Mouse (Mus musculus): ENCODE measurements at regions not wholly inside any gene's neighbourhood (a gene's known extent, or its start where the extent isn't known, plus 50 kb on each side); places are given as distances from the start of the nearest gene placed in this dataset.
A peak's percentile ranks its signal among the peaks of the same experiment; 100 is the strongest.

- no peak for DNase-seq (ENCODE audit: extremely low spot score in 1 of 2, low spot score in 1 of 2)
Observed at GRCm38 (mm10) chr16:84581166-84581565, 66.2 kb downstream of the A730009L09Rik start.

DNA sequence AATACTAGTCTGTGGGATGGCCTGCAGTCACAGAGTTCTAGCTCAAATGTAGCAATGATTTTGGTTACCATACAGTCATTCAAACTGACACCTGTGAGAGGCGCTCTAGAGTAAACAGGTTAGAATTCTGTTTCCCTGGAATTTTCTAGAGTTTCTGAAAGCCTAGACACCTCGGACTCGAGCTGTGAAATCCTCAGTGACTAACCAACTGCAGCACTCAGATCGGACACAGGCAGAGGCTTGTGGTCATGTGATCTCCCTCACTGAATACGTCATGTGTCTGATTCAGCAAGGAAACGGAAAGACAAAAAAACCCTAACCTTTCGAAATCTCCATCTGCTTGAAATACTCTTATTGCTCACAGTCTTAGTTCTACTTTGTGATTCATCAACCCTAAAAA is 68.4 kb downstream of the A730009L09Rik start:
- DNase-seq (ENCODE audit: extremely low spot score in 1 of 2, low spot score in 1 of 2): no peak

DNA sequence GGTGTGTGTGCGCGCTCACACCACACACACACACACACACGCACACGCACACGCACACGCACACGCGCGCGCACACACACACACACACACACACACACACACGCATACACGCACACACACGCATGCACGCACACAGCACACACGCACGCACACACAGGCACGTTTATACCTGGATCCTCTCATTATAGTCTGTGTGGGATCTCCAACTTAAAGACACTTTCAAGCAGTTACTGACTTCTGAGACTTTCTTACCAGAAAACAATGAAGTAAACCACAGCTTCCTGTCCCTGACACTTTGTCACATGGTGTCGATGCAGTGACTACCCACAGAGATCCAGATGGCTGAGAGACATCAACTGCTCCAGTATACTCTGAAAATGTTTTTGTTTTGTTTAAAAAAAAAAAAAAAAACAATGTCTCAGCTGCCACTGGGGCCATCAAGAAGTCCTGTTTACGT is 68.9 kb downstream of the A730009L09Rik start:
- no peak for DNase-seq (ENCODE audit: extremely low spot score in 1 of 2, low spot score in 1 of 2)

DNA sequence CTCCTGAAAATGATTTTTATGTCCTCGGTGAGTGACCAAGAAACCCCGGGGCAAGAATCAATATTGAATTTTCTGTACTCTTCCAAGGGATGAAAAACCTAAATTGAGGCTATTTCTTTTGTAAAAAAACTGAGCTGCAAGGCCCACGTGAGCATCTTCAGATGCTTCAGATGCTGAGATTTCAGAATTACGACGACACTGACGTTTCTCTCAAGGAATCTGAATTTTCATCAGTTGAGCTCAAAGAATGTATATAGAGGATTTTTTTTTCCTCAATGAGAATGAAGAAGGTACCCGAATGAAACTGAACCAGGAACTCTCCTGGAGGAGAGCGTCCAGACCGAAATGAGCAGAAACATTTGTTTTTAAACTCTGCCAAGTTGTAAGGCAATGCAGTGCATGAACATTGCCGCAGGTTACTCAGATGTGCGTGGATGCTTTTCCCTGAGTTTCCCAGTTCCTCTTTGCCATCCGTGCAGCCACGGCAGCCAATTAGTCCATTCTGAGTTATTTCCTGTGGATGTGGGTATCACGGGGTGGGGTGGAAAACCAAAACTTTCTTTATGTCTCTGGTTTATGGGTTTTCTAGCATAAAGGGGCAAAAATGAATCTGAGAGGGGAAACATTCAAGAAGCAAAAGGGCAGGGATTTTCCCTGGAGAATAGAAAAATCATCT is 69.9 kb downstream of the A730009L09Rik start:
- DNase-seq (ENCODE audit: extremely low spot score in 1 of 2, low spot score in 1 of 2): no peak

DNA sequence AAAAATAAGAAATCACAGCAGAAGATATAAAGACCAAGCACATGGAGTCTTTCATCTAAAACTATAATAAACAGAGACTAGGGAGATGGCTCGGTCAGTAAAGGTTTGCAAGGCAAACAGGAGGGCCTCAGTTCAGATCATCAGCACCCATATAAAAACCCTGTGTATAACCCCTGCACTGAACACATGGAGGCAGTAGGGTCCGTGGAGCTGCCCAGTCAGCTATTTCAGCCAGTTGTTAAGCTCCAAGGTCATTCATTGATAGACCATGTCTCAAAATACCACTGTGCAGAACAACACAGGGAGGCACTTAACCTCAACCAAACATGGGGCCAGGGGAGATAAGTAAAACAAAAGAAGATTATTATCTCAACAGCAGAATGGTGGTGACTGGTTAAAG is 78.1 kb downstream of the A730009L09Rik start:
- DNase-seq (ENCODE audit: extremely low spot score in 1 of 2, low spot score in 1 of 2): no peak

- no peak for DNase-seq (ENCODE audit: extremely low spot score in 1 of 2, low spot score in 1 of 2)
Observed at GRCm38 (mm10) chr16:84602969-84603368, 88.0 kb downstream of the A730009L09Rik start.

DNA sequence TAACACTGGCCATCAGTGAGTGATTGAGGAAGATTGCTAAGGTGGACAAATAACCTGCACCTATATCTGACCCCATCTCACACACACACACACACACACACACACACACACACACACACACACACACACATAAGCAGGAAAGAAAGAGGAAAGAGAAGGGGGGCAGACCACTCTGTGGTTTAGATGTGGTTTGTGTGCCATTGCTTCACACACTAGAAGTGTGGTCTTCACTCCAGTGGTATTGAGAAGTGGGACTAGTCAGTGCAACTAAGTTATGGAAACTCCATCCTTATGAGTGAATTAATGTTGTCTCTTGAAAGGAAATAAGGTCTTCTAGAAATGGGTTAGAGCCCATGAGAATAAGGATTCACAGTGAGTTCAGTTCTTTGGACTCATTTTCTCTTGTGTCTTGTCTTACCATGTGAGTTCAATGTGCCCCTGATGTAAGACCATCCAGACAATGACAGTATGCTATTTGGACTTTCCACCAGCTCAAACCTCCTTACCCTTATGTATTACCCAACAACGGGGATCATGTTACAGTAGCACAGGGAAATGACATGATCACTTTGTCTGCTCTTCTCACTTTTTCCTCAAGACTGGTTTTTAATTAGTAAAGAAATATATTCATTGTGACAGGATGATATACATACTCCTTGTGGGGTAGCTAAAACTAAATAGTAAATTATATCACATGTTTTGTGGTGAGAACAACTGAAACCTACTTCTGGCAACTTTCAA is 88.7 kb downstream of the A730009L09Rik start:
- no peak for DNase-seq (ENCODE audit: extremely low spot score in 1 of 2, low spot score in 1 of 2)

DNA sequence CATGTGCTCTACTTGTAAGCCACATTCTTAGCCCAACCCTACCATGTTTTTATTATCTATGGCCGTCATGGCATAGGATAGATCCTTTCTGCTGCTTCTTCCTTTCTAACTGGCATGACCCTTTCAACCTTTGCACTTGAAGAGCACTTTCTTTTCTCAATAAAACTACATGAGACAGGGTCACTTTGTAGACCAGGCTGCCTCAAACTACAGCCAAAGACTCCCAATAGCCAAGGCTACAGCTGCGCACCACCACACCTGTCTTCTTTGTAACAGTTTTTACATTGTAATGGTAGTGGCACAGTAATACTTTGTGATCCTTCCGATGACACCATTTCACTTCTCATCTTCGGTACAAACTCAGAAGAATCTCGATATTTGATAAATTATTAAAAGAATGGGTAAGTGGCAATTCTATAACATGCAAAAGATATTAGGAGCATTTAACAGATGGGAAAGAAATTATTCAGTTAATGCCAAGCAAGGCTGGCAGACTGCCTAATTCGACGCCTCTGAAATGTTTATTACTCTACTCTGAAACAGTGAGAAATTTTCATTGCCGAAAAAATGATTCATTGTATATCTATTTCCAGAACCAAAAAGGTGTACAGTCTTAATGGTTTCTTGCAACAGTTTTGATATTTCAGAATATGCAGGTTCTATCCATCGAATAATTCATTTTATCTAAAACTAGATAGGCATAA is 89.5 kb downstream of the A730009L09Rik start:
- DNase-seq (ENCODE audit: extremely low spot score in 1 of 2, low spot score in 1 of 2): peak in 1 of 2 experiments; percentile 48

DNA sequence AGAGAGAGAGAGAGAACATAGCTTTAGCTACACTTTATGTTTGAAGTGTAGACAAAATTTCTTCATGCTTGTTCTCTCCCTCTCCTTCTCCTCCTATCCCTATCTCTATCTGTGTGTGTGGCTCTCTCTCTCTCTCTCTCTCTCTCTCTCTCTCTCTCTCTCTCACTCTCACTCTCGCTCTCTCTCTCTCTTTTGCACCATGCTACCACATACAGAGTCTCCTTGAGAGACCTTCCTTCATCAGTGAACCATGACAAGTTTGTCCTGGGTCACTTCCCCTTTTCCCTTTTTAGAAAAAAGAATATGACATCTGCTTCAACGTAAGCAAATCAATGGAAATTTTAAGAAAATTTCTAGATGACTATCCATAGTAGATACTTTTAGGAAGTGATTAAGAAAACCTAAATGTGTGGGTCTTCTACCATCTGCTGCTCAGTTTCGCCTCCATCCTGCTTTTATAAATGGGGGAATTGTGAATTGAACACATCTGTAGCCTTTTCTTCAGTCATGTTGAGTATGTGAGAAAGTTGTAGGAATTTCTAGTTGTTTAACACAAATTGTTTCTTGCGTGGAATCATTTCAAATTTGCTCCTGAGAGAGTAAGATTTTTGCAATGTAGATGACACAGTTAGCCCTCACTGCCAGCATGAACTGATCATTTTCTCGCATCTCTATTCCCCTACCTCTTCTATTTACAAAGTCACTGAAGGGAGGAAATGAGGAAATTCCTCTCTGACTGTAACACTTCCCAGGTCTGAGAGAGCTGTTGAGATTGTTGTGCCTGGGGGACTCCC is 91.3 kb downstream of the A730009L09Rik start:
- no peak for DNase-seq (ENCODE audit: extremely low spot score in 1 of 2, low spot score in 1 of 2)

GRCm38 (mm10) chr16:84606804-84607095 is 91.8 kb downstream of the A730009L09Rik start:
- DNase-seq (ENCODE audit: extremely low spot score in 1 of 2, low spot score in 1 of 2): no peak

DNA sequence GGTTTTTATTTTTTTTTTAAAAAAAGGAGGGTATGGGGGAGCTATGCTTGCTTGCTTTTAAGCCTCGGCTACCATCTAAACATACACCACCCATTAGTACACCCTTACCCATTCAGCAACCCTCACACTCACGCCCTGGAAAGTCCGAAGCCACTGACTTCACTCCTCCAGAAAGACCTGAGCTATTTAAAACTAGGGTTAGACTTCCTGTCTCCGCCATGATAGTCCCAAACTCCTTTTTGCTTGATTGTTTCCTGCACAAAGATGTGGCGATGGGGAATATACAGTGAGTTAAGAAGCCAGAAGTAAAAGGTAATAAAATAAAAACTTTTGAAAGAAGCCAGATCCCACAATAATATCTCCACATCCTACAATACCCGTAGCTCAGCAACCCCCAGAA is 92.6 kb downstream of the A730009L09Rik start:
- no peak for DNase-seq (ENCODE audit: extremely low spot score in 1 of 2, low spot score in 1 of 2)

DNA sequence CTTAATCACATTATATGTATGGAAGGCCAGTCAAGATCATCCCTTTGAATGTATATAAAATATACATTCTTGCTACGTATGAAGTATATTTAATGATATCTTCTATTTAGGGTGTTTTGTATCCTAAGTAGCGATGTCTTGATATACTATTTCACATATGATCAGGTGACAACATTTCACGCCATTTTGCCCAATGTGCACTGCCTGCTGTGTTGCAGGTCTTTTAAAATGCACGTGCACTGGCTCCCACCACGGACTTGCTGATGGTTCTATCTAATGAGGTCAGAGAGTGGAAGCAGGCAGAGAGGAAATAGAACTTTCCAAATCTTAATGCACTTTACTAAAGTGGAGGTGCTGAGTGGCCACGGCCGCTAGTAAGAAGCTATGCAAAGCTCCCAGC is 100.8 kb downstream of the A730009L09Rik start:
- no peak for DNase-seq (ENCODE audit: extremely low spot score in 1 of 2, low spot score in 1 of 2)

- no peak for DNase-seq (ENCODE audit: extremely low spot score in 1 of 2, low spot score in 1 of 2)
Observed at GRCm38 (mm10) chr16:84616132-84616531, 101.2 kb downstream of the A730009L09Rik start.

DNA sequence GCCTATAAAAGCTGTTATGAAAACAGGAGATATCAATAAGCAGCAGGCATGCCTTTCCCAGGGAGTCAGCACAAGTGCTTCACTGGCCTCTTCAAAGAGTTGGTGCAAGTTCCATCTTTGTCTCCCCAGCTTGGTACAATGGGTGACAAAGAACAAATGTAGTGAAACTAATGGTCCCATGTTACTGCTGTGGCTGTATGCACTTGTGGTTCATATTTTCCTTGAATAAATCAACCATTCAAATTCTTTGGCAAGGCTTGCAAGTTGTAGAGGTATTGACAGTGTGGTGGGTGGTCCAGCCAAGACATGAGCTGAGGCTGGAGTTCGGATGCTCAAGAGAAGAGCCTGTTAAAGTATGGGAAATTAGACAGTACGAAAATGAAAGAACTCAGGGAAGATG is 103.5 kb downstream of the A730009L09Rik start:
- no peak for DNase-seq (ENCODE audit: extremely low spot score in 1 of 2, low spot score in 1 of 2)

DNA sequence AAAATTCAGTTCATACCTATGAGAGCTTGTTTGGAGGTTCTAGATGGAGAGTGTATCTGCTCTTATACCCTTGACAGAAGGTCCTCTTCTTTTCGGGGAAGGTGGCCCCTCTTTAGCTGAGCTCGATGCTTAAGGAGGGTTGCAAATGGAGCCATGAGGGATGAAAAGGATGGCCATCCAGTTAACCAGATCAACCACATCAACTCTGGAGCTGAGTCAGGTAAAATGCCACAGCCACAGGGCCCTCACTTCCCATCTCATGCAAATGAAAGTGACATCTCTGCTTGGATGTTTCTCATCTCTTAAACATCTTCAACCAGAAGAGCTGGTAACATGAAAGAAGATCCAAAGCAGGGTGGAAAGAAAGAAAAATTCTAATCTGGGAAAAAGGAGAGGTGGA is 105.0 kb downstream of the A730009L09Rik start:
- DNase-seq (ENCODE audit: extremely low spot score in 1 of 2, low spot score in 1 of 2): no peak

GRCm38 (mm10) chr16:84620861-84621260 is 105.9 kb downstream of the A730009L09Rik start:
- no peak for DNase-seq (ENCODE audit: extremely low spot score in 1 of 2, low spot score in 1 of 2)

DNA sequence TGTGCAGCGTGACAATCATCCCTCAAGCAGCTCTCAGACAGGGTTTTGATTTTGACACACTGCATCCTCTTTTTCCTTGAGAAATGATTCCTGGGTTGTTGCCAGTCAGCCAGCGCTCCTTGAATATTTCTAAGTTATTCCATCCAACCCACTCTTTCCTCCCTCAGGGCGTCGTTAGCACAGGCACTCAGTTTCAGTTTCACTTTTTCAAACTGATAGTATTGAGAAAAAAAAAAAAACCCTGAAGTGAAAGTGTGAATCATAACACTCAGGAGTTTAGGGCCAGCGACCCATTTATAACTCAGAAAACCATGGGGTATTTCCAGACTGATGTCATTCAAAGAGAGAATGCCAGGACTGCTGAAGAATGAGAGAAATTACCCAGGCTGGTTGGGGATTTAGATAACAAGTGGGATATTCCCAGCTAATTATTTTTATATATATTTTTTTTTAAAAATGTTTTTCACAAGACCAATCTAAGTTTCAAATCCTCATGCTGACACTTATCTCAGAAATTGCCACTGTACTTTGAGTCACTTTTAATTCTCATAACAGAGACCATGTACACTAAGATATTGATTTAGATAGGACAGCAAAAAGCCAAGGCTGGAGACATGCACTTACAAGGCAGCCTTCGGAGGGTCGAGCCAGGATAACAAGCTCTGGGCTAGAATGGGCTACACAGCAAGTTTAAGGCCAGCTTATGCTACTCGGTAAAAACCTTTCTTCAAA is 106.5 kb downstream of the A730009L09Rik start:
- peak in 1 of 2 experiments; percentile 9 for DNase-seq (ENCODE audit: extremely low spot score in 1 of 2, low spot score in 1 of 2)

DNA sequence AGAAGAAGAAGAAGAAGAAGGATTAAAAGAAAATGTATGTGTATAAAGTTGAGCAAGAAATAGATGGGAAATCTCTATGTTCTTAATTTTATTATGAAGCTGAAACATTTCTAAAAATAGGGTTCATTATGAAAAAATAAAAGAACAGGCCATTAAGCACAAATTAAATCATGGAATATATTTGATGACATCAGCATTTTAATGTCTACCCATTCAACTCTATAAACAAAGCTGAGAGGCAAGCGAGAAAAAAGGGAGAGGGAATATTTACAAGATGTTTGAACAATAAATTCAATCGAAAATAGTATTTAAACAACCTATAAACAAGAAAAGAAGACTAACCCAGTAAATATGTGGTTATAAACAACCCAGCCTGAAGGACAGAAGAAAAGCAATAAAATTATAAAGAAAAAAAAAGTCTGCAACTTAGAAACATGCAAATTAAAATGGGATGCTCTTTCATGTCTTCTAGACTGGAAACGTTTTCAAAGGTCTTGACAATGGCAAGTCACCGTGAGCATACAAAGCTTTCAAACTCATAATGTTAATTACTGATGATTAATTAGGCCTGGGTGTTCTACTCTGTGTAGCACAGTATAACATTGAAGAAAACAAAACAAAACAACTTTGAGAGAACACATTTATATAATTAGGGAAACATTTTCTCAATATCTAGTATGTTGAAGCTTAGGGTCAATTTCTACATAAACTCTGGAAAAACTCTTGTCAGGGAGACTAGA is 108.6 kb downstream of the A730009L09Rik start:
- no peak for DNase-seq (ENCODE audit: extremely low spot score in 1 of 2, low spot score in 1 of 2)

DNA sequence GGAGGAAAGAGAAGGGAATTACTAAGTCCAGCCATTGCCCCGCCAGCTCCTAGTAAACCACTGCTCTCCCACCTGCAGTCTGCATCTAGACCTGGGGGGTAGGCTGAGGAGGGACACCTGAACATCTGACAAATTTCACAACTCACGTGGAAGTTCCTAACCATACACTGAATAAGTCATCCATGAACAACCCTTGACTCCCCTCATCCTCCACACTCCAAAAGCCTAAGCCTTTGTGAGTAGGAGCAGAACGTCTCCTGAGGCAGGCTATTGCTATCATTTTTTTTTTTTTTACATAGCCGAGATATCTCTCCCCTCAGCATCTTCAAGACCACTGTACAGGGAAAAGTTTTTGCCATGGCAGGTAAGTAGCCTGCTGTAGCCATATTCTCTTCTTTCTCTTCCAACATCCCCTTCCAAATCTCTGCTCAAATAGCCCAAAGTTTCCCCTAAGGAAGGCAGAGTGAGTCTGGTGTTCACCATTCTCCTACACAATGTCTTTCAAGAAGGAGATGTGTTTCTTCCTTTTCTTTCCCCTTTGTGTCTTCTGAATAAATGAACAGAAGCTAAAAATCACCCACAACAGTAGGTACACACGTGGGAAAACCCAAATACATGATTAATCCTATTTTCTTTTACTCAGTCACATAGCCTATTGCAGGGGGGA is 109.7 kb downstream of the A730009L09Rik start:
- DNase-seq (ENCODE audit: extremely low spot score in 1 of 2, low spot score in 1 of 2): no peak
